Mouse (Mus musculus): Measurements from ENCODE around the gene Tbc1d9. TPM values are rescaled to one million over a fixed set of nuclear protein-coding genes. Genes with fewer than 3 reads are reported as not detected.

Tbc1d9 gene
- total and polyA plus RNA-seq, 2 experiments, result 0.62 to 1.6 TPM

GRCm38 (mm10) chr8:83159615-83160014, 5.5 kb upstream of the Tbc1d9 start:
- Histone ChIP-seq H3K9ac (ENCODE audit: low read depth, low read length) (no peak overlapping the region), H3K36me3 (ENCODE audit: control insufficient read depth, insufficient read depth, low read length) (no peaks in the 10 kb centered on the region), H3K79me2 (ENCODE audit: control insufficient read depth, insufficient read depth, low read length) (no peaks in the 10 kb centered on the region), H3K27ac (replicated peaks; ENCODE audit: insufficient read depth, low read depth, low read length) (no peak overlapping the region), H3K4me1 (ENCODE audit: control insufficient read depth, insufficient read depth, low read length) (no peaks in the 10 kb centered on the region), H3K27me3 (ENCODE audit: control insufficient read depth, insufficient read depth, low read length) (no peaks in the 10 kb centered on the region), H3K4me3 (ENCODE audit: insufficient read depth, low read depth, low read length) (no peak overlapping the region)
- DNase-seq (ENCODE audit: extremely low read depth, low read depth, low spot score), result no peak
- TF ChIP-seq POLR2A (IDR thresholded peaks at IDR 0.05; ENCODE audit: extremely low read depth, insufficient read depth, low read length) (no peak), CTCF (IDR thresholded peaks at IDR 0.05; ENCODE audit: low read depth, low read length) (no peak)
- WGBS, result 78% methylated on average over 1 of the region's 1 CpGs

- H3K4me3 ChIP-seq (ENCODE audit: insufficient read depth, low read depth, low read length), result no peak overlapping the region
- H3K9ac ChIP-seq (ENCODE audit: low read depth, low read length), result no peak overlapping the region
- DNase-seq (ENCODE audit: extremely low read depth, low read depth, low spot score), result no peak
- TF ChIP-seq CTCF (IDR thresholded peaks at IDR 0.05; ENCODE audit: low read depth, low read length) (no peak), POLR2A (IDR thresholded peaks at IDR 0.05; ENCODE audit: extremely low read depth, insufficient read depth, low read length) (no peak)
- 76% methylated on average over 2 of the region's 2 CpGs for WGBS
- H3K79me2 ChIP-seq (ENCODE audit: control insufficient read depth, insufficient read depth, low read length), result no peaks in the 10 kb centered on the region
- no peak overlapping the region for H3K27ac ChIP-seq (replicated peaks; ENCODE audit: insufficient read depth, low read depth, low read length)
- H3K36me3 ChIP-seq (ENCODE audit: control insufficient read depth, insufficient read depth, low read length), result no peaks in the 10 kb centered on the region
- H3K4me1 ChIP-seq (ENCODE audit: control insufficient read depth, insufficient read depth, low read length), result no peaks in the 10 kb centered on the region
- H3K27me3 ChIP-seq (ENCODE audit: control insufficient read depth, insufficient read depth, low read length), result peaks cover 3% of the 10 kb centered on the region
Observed at GRCm38 (mm10) chr8:83160613-83161012, 4.5 kb upstream of the Tbc1d9 start.

GRCm38 (mm10) chr8:83165931-83166867, 1.0 kb downstream of the Tbc1d9 start, which contains the start of gene Gm10645:
TSS of gene Gm10645 (minus strand) at chr8:83166170.
- 6% methylated on average over 47 of the region's 54 CpGs for WGBS
- H3K4me3 ChIP-seq (ENCODE audit: insufficient read depth, low read depth, low read length), result peak within 1 kb of the TSS; percentile 60
- H3K4me1 ChIP-seq (ENCODE audit: control insufficient read depth, insufficient read depth, low read length), result no peaks in the 10 kb centered on the region
- no peaks in the 10 kb centered on the region for H3K36me3 ChIP-seq (ENCODE audit: control insufficient read depth, insufficient read depth, low read length)
- no peaks in the 10 kb centered on the region for H3K79me2 ChIP-seq (ENCODE audit: control insufficient read depth, insufficient read depth, low read length)
- H3K9ac ChIP-seq (ENCODE audit: low read depth, low read length), result peak within 1 kb of the TSS; percentile 64
- DNase-seq (ENCODE audit: extremely low read depth, low read depth, low spot score), result no peak
- peaks cover 7% of the 10 kb centered on the region for H3K27me3 ChIP-seq (ENCODE audit: control insufficient read depth, insufficient read depth, low read length)
- H3K27ac ChIP-seq (replicated peaks; ENCODE audit: insufficient read depth, low read depth, low read length), result 0 out of 2 replicates have a peak within 1 kb of the TSS, but pooled peaks have one; percentile 11
- TF ChIP-seq CTCF (IDR thresholded peaks at IDR 0.05; ENCODE audit: low read depth, low read length), result no peak
- TF ChIP-seq POLR2A (IDR thresholded peaks at IDR 0.05; ENCODE audit: extremely low read depth, insufficient read depth, low read length), result no peak

GRCm38 (mm10) chr8:83167932-83168331, 2.8 kb downstream of the Tbc1d9 start:
- 82% methylated on average over 3 of the region's 3 CpGs for WGBS
- Histone ChIP-seq H3K4me3 (ENCODE audit: insufficient read depth, low read depth, low read length) (no peak overlapping the region), H3K36me3 (ENCODE audit: control insufficient read depth, insufficient read depth, low read length) (no peaks in the 10 kb centered on the region), H3K79me2 (ENCODE audit: control insufficient read depth, insufficient read depth, low read length) (no peaks in the 10 kb centered on the region), H3K27ac (replicated peaks; ENCODE audit: insufficient read depth, low read depth, low read length) (no peak overlapping the region), H3K9ac (ENCODE audit: low read depth, low read length) (no peak overlapping the region), H3K4me1 (ENCODE audit: control insufficient read depth, insufficient read depth, low read length) (no peaks in the 10 kb centered on the region), H3K27me3 (ENCODE audit: control insufficient read depth, insufficient read depth, low read length) (peaks cover 7% of the 10 kb centered on the region)
- DNase-seq (ENCODE audit: extremely low read depth, low read depth, low spot score), result no peak
- no peak for TF ChIP-seq POLR2A (IDR thresholded peaks at IDR 0.05; ENCODE audit: extremely low read depth, insufficient read depth, low read length)
- TF ChIP-seq CTCF (IDR thresholded peaks at IDR 0.05; ENCODE audit: low read depth, low read length), result no peak

- Histone ChIP-seq H3K36me3 (ENCODE audit: control insufficient read depth, insufficient read depth, low read length) (no peaks in the 10 kb centered on the region), H3K27me3 (ENCODE audit: control insufficient read depth, insufficient read depth, low read length) (peaks cover 7% of the 10 kb centered on the region), H3K9ac (ENCODE audit: low read depth, low read length) (no peak overlapping the region), H3K4me1 (ENCODE audit: control insufficient read depth, insufficient read depth, low read length) (no peaks in the 10 kb centered on the region), H3K4me3 (ENCODE audit: insufficient read depth, low read depth, low read length) (no peak overlapping the region), H3K79me2 (ENCODE audit: control insufficient read depth, insufficient read depth, low read length) (no peaks in the 10 kb centered on the region), H3K27ac (replicated peaks; ENCODE audit: insufficient read depth, low read depth, low read length) (no peak overlapping the region)
- 80% methylated on average over 3 of the region's 3 CpGs for WGBS
- no peak for TF ChIP-seq CTCF (IDR thresholded peaks at IDR 0.05; ENCODE audit: low read depth, low read length)
- TF ChIP-seq POLR2A (IDR thresholded peaks at IDR 0.05; ENCODE audit: extremely low read depth, insufficient read depth, low read length), result no peak
- DNase-seq (ENCODE audit: extremely low read depth, low read depth, low spot score), result no peak
Observed at GRCm38 (mm10) chr8:83169127-83169526, 4.0 kb downstream of the Tbc1d9 start.

GRCm38 (mm10) chr8:83169709-83170108, 4.6 kb downstream of the Tbc1d9 start:
- no peak for DNase-seq (ENCODE audit: extremely low read depth, low read depth, low spot score)
- TF ChIP-seq POLR2A (IDR thresholded peaks at IDR 0.05; ENCODE audit: extremely low read depth, insufficient read depth, low read length) (no peak), CTCF (IDR thresholded peaks at IDR 0.05; ENCODE audit: low read depth, low read length) (0 out of 2 replicates have a peak, but pooled peaks have one; percentile 0)
- H3K27me3 ChIP-seq (ENCODE audit: control insufficient read depth, insufficient read depth, low read length), result peaks cover 7% of the 10 kb centered on the region
- H3K4me3 ChIP-seq (ENCODE audit: insufficient read depth, low read depth, low read length), result no peak overlapping the region
- WGBS, result 93% methylated on average over 2 of the region's 2 CpGs
- H3K79me2 ChIP-seq (ENCODE audit: control insufficient read depth, insufficient read depth, low read length), result no peaks in the 10 kb centered on the region
- H3K4me1 ChIP-seq (ENCODE audit: control insufficient read depth, insufficient read depth, low read length), result no peaks in the 10 kb centered on the region
- no peaks in the 10 kb centered on the region for H3K36me3 ChIP-seq (ENCODE audit: control insufficient read depth, insufficient read depth, low read length)
- no peak overlapping the region for H3K27ac ChIP-seq (replicated peaks; ENCODE audit: insufficient read depth, low read depth, low read length)
- no peak overlapping the region for H3K9ac ChIP-seq (ENCODE audit: low read depth, low read length)

Data from liver, adult 2 months (tissue).